Mouse (Mus musculus) midbrain, embryonic 11.5 days (tissue): Measurements from ENCODE around the gene Pwp1. TPM values are rescaled to one million over a fixed set of nuclear protein-coding genes. Genes with fewer than 3 reads are reported as not detected.

ENCODE experiments used
- ATAC-seq: fragments of 200-750 bp; cut with Nextera tagmentation; 2 replicates; pipeline ENCODE4 v1.8.0; 2017; ENCODE audit warnings: moderate TSS enrichment, moderate library complexity; ENCODE audit not compliant: low FRiP score
- DNase-seq: peaks from one replicate; pipeline ENCODE4 v3.0.0; 2015; ENCODE audit warnings: low spot score; ENCODE audit errors: missing footprints
- H3K27ac ChIP-seq: fragments of 300-500 bp; sonication (generic); 2 replicates; pipeline ENCODE4 v1.5.1; 2014; ENCODE audit warnings: low read depth, low read length
- H3K27me3 ChIP-seq: fragments of 300-500 bp; sonication (generic); 2 replicates; pipeline ENCODE4 v1.6.1; 2014; ENCODE audit warnings: mild to moderate bottlenecking, low read length, moderate library complexity, mixed read lengths; ENCODE audit not compliant: control insufficient read depth, insufficient read depth
- H3K36me3 ChIP-seq: fragments of 300-500 bp; sonication (generic); 2 replicates; pipeline ENCODE4 v1.6.1; 2014; ENCODE audit warnings: mild to moderate bottlenecking, low read length, moderate library complexity, mixed read lengths; ENCODE audit not compliant: control insufficient read depth, insufficient read depth
- H3K4me1 ChIP-seq: fragments of 300-500 bp; sonication (generic); 2 replicates; pipeline ENCODE4 v1.6.1; 2014; ENCODE audit warnings: low read length; ENCODE audit not compliant: control insufficient read depth, insufficient read depth
- H3K4me2 ChIP-seq: fragments of 300-500 bp; sonication (generic); 2 replicates; pipeline ENCODE4 v1.6.1; 2014; ENCODE audit warnings: mild to moderate bottlenecking, moderate library complexity
- H3K4me3 ChIP-seq: fragments of 300-500 bp; sonication (generic); 2 replicates; pipeline ENCODE4 v1.5.1; 2014; ENCODE audit warnings: low read depth, low read length
- H3K9ac ChIP-seq: fragments of 300-500 bp; sonication (generic); 2 replicates; pipeline ENCODE4 v1.6.1; 2014; ENCODE audit warnings: low read length
- H3K9me3 ChIP-seq: fragments of 300-500 bp; sonication (generic); 2 replicates; pipeline ENCODE4 v1.6.1; 2016; ENCODE audit warnings: low read length; ENCODE audit not compliant: control insufficient read depth
- WGBS: fragments of 180-500 bp; shearing (Covaris S2); extraction: QIAGEN DNeasy Blood & Tissue Kit; methylation state at CpG from one replicate; pipeline ENCODE4 v1.1.7; 2014; 5-methylcytosine and 5-hydroxymethylcytosine counted together
- polyA plus RNA-seq: library from polyadenylated mRNA; unstranded; fragments of >200 nt; fragmentation: Nextera tagmentation; extraction: Ambion mirVana; gene quantifications from 2 replicates; pipeline ENCODE4 v1.2.1, GENCODE M21; 2014

Gene Pwp1
- polyA plus RNA-seq, 1 experiment from 2014 or later: 97.7 TPM

DNA sequence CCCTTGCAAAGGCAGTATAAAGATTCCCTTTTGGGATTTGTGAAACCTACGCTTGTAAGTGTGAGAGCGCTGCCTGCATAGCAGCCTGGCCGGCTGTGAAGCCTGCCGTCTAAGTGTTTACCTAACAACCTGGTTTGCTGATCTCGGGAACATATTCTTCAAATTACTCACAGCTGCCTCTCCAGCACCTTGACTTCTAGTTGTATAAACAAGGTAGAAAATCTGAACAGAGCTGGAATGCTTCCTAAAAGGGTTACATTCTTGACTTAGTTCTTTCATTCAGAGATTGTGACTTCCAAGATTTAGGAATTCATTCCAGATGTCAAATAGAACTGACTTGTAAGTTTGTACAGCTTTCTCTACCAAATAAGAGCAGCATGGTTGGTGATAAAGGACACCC is 46.5 kb downstream of the Pwp1 start:
- WGBS: 88% methylated on average over 5 of the region's 5 CpGs
- H3K27ac ChIP-seq: no peak overlapping the region
- no peak for ATAC-seq

GRCm38 (mm10) chr10:85879886-85880486 is 50.7 kb downstream of the Pwp1 start:
- H3K9me3 ChIP-seq: no peaks in the 10 kb centered on the region
- WGBS: 91% methylated on average over 8 of the region's 8 CpGs
- H3K27ac ChIP-seq: no peak overlapping the region
- DNase-seq (no peak), ATAC-seq (no peak)
- peaks cover 30% of the 10 kb centered on the region for H3K36me3 ChIP-seq
- no peak overlapping the region for H3K4me3 ChIP-seq
- no peak overlapping the region for H3K4me2 ChIP-seq
- H3K27me3 ChIP-seq: no peaks in the 10 kb centered on the region
- H3K9ac ChIP-seq: no peak overlapping the region
- no peaks in the 10 kb centered on the region for H3K4me1 ChIP-seq

More for the DNA sequence above, 46.5 kb downstream of the Pwp1 start:
- Histone ChIP-seq H3K27me3 (no peaks in the 10 kb centered on the region), H3K9ac (no peak overlapping the region), H3K4me3 (no peak overlapping the region), H3K36me3 (peaks cover 17% of the 10 kb centered on the region), H3K9me3 (no peaks in the 10 kb centered on the region), H3K4me2 (no peak overlapping the region), H3K4me1 (peaks cover 11% of the 10 kb centered on the region)
- no peak for DNase-seq

DNA sequence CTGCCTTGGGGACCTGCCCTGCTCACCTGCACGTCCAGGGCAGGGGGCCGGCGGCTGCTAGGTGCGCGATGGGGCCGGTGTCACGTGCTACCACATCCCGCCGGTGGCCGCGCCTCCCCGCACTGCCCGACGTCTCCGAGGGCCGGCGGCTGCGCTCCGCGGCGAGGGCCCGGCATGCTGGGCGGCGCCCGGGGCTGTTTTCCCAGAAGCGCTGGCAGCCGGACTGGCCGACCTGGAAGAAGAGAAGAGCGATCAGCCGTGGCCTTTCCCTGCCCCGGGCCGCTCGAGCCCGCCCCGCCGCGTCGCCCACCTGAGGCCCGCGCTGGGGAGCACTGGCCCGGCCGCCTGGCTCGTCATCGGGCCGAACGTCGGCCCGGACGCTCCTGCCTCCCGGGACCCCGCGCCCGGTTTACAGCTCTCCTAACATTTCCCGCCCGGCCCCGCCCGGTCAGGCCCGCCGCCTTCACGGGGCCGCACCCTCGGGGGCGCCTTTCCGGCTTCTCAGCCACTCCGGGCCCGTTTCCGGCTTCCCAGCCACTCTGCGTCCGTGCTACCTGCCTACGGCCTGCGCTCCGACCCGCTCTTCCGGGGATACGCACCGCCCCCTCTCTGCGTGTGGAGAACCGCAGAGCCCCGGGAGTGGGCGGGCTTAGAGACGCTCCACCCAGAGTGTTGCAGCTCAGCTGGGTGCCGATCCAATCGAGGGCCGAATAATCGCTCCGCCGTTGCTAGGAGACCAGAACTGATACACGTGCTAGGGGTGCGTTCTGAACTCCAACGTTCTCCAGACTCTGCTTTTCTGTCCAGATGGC is 87.4 kb downstream of the Pwp1 start, which contains the start of gene Prdm4:
Gene Prdm4, minus strand, starts transcription at position 645 of the 812 bp plus-strand sequence.
- Histone ChIP-seq H3K4me3 (peak within 1 kb of the TSS; percentile 96), H3K27me3 (no peaks in the 10 kb centered on the region), H3K27ac (peak within 1 kb of the TSS; percentile 61), H3K9ac (peak within 1 kb of the TSS; percentile 89), H3K4me1 (peaks cover 8% of the 10 kb centered on the region), H3K4me2 (peak within 1 kb of the TSS; percentile 75), H3K9me3 (no peaks in the 10 kb centered on the region), H3K36me3 (peaks cover 5% of the 10 kb centered on the region; the same call in 1 of the 2 replicates)
- peak; percentile 99 for ATAC-seq
- under 1% methylated on average over 72 of the region's 90 CpGs for WGBS
- peak; percentile 100 for DNase-seq

GRCm38 (mm10) chr10:85927676-85928445 is 98.6 kb downstream of the Pwp1 start, which contains the start of gene Ascl4:
Gene Ascl4 (plus strand): TSS chr10:85927681.
- Histone ChIP-seq H3K27ac (no peak within 1 kb of the TSS), H3K4me3 (peak within 1 kb of the TSS; percentile 47), H3K9ac (peak within 1 kb of the TSS; percentile 68), H3K36me3 (no peaks in the 10 kb centered on the region), H3K4me1 (no peaks in the 10 kb centered on the region; the same call in 1 of the 2 replicates), H3K4me2 (peak within 1 kb of the TSS; percentile 76), H3K9me3 (no peaks in the 10 kb centered on the region), H3K27me3 (peaks cover 6% of the 10 kb centered on the region)
- DNase-seq (peak; percentile 97), ATAC-seq (peak; percentile 25; the same call in 1 of the 2 replicates)
- WGBS: under 1% methylated on average over 23 of the region's 23 CpGs

DNA sequence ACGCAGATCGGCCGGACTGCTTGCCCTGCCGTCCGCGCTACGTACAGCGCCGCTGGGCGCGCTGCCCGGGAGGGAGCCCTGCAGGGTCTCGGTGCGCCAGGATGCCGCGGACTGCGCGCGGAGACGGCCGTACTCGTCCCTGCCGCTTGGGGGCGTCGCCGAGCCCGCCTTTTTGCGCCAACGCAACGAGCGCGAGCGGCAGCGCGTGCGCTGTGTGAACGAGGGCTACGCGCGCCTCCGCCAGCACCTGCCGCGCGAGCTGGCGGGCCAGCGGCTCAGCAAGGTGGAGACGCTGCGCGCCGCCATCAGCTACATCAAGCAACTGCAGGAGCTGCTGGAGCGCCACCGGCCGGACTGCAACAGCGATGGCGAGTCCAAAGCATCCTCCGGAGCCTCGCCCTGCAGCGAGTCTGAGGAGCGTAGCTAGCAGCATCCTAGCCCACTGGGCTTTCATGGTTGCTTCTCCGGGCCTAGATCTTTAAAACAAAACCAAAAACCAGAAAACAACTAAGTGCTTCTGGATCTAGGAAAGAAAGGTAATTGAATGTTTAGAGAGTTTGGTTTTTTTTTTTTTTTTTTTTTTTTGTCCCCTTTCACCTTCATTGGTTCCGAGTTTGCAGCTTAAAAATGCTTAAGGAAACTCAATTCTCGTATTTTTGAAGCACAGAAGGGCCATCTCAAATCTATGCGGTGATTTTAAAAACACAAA is 99.4 kb downstream of the Pwp1 start:
- DNase-seq: peak; percentile 98
- H3K4me3 ChIP-seq: peak overlapping the region; percentile 47
- no peaks in the 10 kb centered on the region; the same call in 1 of the 2 replicates for H3K4me1 ChIP-seq
- H3K36me3 ChIP-seq: no peaks in the 10 kb centered on the region
- no peaks in the 10 kb centered on the region for H3K9me3 ChIP-seq
- H3K27ac ChIP-seq: no peak overlapping the region
- WGBS: under 1% methylated on average over 63 of the region's 63 CpGs
- peak overlapping the region; percentile 68 for H3K9ac ChIP-seq
- ATAC-seq: peak; percentile 89
- peak overlapping the region; percentile 76 for H3K4me2 ChIP-seq
- peaks cover 6% of the 10 kb centered on the region for H3K27me3 ChIP-seq

- peaks cover 6% of the 10 kb centered on the region for H3K27me3 ChIP-seq
- peak overlapping the region; percentile 26; the same call in 1 of the 2 replicates for H3K9ac ChIP-seq
- H3K4me3 ChIP-seq: peak overlapping the region; percentile 47
- ATAC-seq: no peak
- H3K4me2 ChIP-seq: peak overlapping the region; percentile 76
- H3K27ac ChIP-seq: no peak overlapping the region
- 57% methylated on average over 11 of the region's 11 CpGs for WGBS
- peak; percentile 86 for DNase-seq
- no peaks in the 10 kb centered on the region for H3K9me3 ChIP-seq
- no peaks in the 10 kb centered on the region for H3K36me3 ChIP-seq
- no peaks in the 10 kb centered on the region; the same call in 1 of the 2 replicates for H3K4me1 ChIP-seq
These were observed 99.9 kb downstream of the Pwp1 start for GRCm38 (mm10) chr10:85929208-85929591.

DNA sequence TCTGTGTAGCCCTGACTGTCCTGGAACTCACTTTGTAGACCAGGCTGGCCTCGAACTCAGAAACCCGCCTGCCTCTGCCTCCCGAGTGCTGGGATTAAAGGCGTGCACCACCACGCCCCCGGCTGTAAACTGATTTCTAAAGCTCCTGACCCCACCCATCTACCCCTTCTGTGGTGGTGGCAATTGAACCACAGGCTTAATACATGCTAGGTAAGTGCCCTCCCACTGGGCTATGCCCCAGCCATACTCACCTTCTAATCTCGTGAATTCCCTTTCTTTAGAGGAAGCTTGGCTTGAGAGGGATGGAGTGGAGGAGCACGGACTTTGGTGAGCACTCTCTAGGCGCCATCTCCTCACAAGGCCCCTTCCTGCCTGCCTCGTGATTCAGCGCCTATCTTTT is 100.7 kb downstream of the Pwp1 start:
- H3K4me2 ChIP-seq: no peak overlapping the region
- DNase-seq (no peak), ATAC-seq (no peak)
- peaks cover 6% of the 10 kb centered on the region for H3K27me3 ChIP-seq
- no peak overlapping the region for H3K9ac ChIP-seq
- no peak overlapping the region for H3K27ac ChIP-seq
- no peaks in the 10 kb centered on the region for H3K9me3 ChIP-seq
- WGBS: 93% methylated on average over 11 of the region's 11 CpGs
- H3K4me1 ChIP-seq: no peaks in the 10 kb centered on the region; the same call in 1 of the 2 replicates
- no peaks in the 10 kb centered on the region for H3K36me3 ChIP-seq
- no peak overlapping the region for H3K4me3 ChIP-seq

GRCm38 (mm10) chr10:85936280-85936965 is 107.1 kb downstream of the Pwp1 start:
- H3K9me3 ChIP-seq: no peaks in the 10 kb centered on the region
- no peak overlapping the region for H3K4me2 ChIP-seq
- H3K27ac ChIP-seq: no peak overlapping the region
- ATAC-seq (no peak), DNase-seq (no peak)
- H3K4me1 ChIP-seq: no peaks in the 10 kb centered on the region
- H3K9ac ChIP-seq: no peak overlapping the region
- H3K36me3 ChIP-seq: peaks cover 37% of the 10 kb centered on the region
- H3K27me3 ChIP-seq: no peaks in the 10 kb centered on the region
- WGBS: 97% methylated on average over 6 of the region's 6 CpGs
- no peak overlapping the region for H3K4me3 ChIP-seq
